9 mouse cellular contexts compared by ENCODE assay signal in genomic region chr14:25472096-25472861, GRCm38 (mm10). TPM values are rescaled to one million over a fixed set of nuclear protein-coding genes. Genes with fewer than 3 reads are reported as not detected.
DNase-seq lines count a peak whose midpoint lies in the region; ATAC-seq and TF ChIP-seq lines count a peak whose summit lies in the region.
"Had no signal": no experiment of that assay in that cellular context is flagged by ENCODE, and none has a peak within 500 bp of the region (broad histone marks: within the 10 kb centered on the region; RNA-seq: fewer than 3 reads in every experiment).

No protein-coding gene starts in this region.

- TF ChIP-seq CTCF in bone marrow macrophage, adult 2 months (IDR thresholded peaks at IDR 0.05; ENCODE audit: low read depth, low read length) = no peak

- H3K4me1 ChIP-seq in intestine, embryonic 16.5 days (ENCODE audit: control insufficient read depth, insufficient read depth, low read length) = peaks cover 86% of the 10 kb centered on the region
- H3K4me1 ChIP-seq in intestine, embryonic 15.5 days (replicated peaks) = peaks cover 97% of the 10 kb centered on the region
- H3K4me1 ChIP-seq in bone marrow macrophage, adult 2 months (ENCODE audit: control insufficient read depth, insufficient read depth, low read length) = peaks cover 93% of the 10 kb centered on the region

- no peak overlapping the region for H3K4me3 ChIP-seq in intestine, embryonic 16.5 days (ENCODE audit: low read length)
- H3K4me3 ChIP-seq in intestine, embryonic 15.5 days (replicated peaks) = no peak overlapping the region
- H3K4me3 ChIP-seq in bone marrow macrophage, adult 2 months (ENCODE audit: insufficient read depth, low read length) = peak overlapping the region; percentile 22; the same call in 1 of the 2 replicates
- H3K4me3 ChIP-seq: erythroblast, embryonic 14.5 days had no signal

- H3K9me3 ChIP-seq in intestine, embryonic 16.5 days (ENCODE audit: control insufficient read depth, low read length) = no peaks in the 10 kb centered on the region
- no peaks in the 10 kb centered on the region for H3K9me3 ChIP-seq in intestine, embryonic 15.5 days

- H3K9ac ChIP-seq in intestine, embryonic 16.5 days (ENCODE audit: low read depth, low read length) = no peak overlapping the region
- no peak overlapping the region for H3K9ac ChIP-seq in intestine, embryonic 15.5 days

- H3K27me3 ChIP-seq in intestine, embryonic 16.5 days (replicated peaks; ENCODE audit: control insufficient read depth, insufficient read depth, low read length) = no peaks in the 10 kb centered on the region
- no peaks in the 10 kb centered on the region for H3K27me3 ChIP-seq in intestine, embryonic 15.5 days (replicated peaks)

- no peak for ATAC-seq in intestine, embryonic 16.5 days
- ATAC-seq in intestine, embryonic 15.5 days = no peak

- TF ChIP-seq POLR2A in bone marrow macrophage, adult 2 months (IDR thresholded peaks at IDR 0.05; ENCODE audit: borderline replicate concordance, low read depth, low read length) = no peak

- no peaks in the 10 kb centered on the region for H3K36me3 ChIP-seq in intestine, embryonic 16.5 days (ENCODE audit: control insufficient read depth, insufficient read depth, low read length)
- H3K36me3 ChIP-seq in intestine, embryonic 15.5 days = no peaks in the 10 kb centered on the region

- H3K4me2 ChIP-seq in intestine, embryonic 16.5 days (ENCODE audit: low read depth, low read length) = no peak overlapping the region
- no peak overlapping the region for H3K4me2 ChIP-seq in intestine, embryonic 15.5 days (replicated peaks)

- WGBS in intestine, embryonic 16.5 days = 65% methylated on average over 6 of the region's 6 CpGs
- WGBS in intestine, embryonic 15.5 days = 60% methylated on average over 6 of the region's 6 CpGs

- DNase-seq in kidney, adult 9 months = peak; percentile 73
- DNase-seq in lung, postnatal 4 days = peak; percentile 49 to 50
- no peak for DNase-seq in left cerebral cortex, postnatal 14 days (ENCODE audit: low spot score in 2 of 2)
- DNase-seq in urinary bladder, postnatal 14 days (ENCODE audit: low spot score) = no peak
- DNase-seq in urinary bladder, postnatal 10 days (ENCODE audit: low spot score) = no peak

- intact Hi-C loops in left cerebral cortex, postnatal 14 days (cut with DNase I) = no loop called here

- peak overlapping the region; percentile 85 for H3K27ac ChIP-seq in intestine, embryonic 16.5 days (ENCODE audit: low read length)
- no peak overlapping the region for H3K27ac ChIP-seq in intestine, embryonic 15.5 days
- H3K27ac ChIP-seq in bone marrow macrophage, adult 2 months (ENCODE audit: insufficient read depth, low read depth, low read length) = peak overlapping the region; percentile 98

RNA-seq across cellular contexts. Expression of gene Zmiz1, which starts 13.3 kb away (rescaled TPM):
- polyA plus RNA-seq in intestine, embryonic 16.5 days (2015; fragmentation: Nextera tagmentation; extraction: Ambion mirVana) = 21.2 and 22.3 TPM in 2 replicates
- polyA plus RNA-seq in intestine, embryonic 15.5 days (2015; fragmentation: Nextera tagmentation; extraction: Ambion mirVana) = 26.3 and 28.0 TPM in 2 replicates
- 78.1 and 99.2 TPM in 2 replicates for polyA plus RNA-seq in bone marrow macrophage, adult 2 months (2012; ENCODE audit: insufficient read depth, insufficient read length, missing spikeins)
- 10 to 100 TPM; 86.2 to 98.9 TPM for total RNA-seq in left cerebral cortex, postnatal 14 days (2021)

Comparison
In these comparisons a context has a peak if more than half of its experiments do, and no peak if none do; other contexts are left out.
1. DNase-seq: peak in kidney, adult 9 months (single experiment) and lung, postnatal 4 days (2 of 2); none in left cerebral cortex, postnatal 14 days (0 of 2), urinary bladder, postnatal 14 days (single experiment) and urinary bladder, postnatal 10 days (single experiment).